Mouse (Mus musculus) intestine, embryonic 14.5 days (tissue): ENCODE measurements around the gene Bcl10. TPM values are rescaled to one million over a fixed set of nuclear protein-coding genes. Genes with fewer than 3 reads are reported as not detected.

Source experiments
- ATAC-seq: fragments of 200-750 bp; cut with Nextera tagmentation; replicated peaks from 2 replicates; pipeline ENCODE4 v1.8.0; 2017; ENCODE audit warnings: low read depth, moderate number of reproducible peaks, moderate TSS enrichment, moderate library complexity; ENCODE audit not compliant: low FRiP score, low TSS enrichment
- DNase-seq: peaks from one replicate; pipeline ENCODE4 v3.0.0-alpha.2; 2018; ENCODE audit warnings: low spot score
- H3K27ac ChIP-seq: fragments of 300-500 bp; sonication (generic); 2 replicates; pipeline ENCODE4 v1.5.1; 2014; ENCODE audit warnings: low read depth, mild to moderate bottlenecking, control low read depth
- H3K27me3 ChIP-seq: fragments of 300-500 bp; sonication (generic); replicated peaks from 2 replicates; pipeline ENCODE4 v1.6.1; 2014; ENCODE audit warnings: low read length, control low read depth; ENCODE audit not compliant: control insufficient read depth, insufficient read depth
- H3K36me3 ChIP-seq: fragments of 300-500 bp; sonication (generic); 2 replicates; pipeline ENCODE4 v1.6.1; 2014; ENCODE audit warnings: low read length, control low read depth; ENCODE audit not compliant: control insufficient read depth, insufficient read depth
- H3K4me1 ChIP-seq: fragments of 300-500 bp; sonication (generic); replicated peaks from 2 replicates; pipeline ENCODE4 v1.6.1; 2014; ENCODE audit warnings: low read length, control low read depth, mixed read lengths; ENCODE audit not compliant: control insufficient read depth, insufficient read depth
- H3K4me2 ChIP-seq: fragments of 300-500 bp; sonication (generic); 2 replicates; pipeline ENCODE4 v1.6.1; 2014; ENCODE audit warnings: low read length
- H3K4me3 ChIP-seq: fragments of 300-500 bp; sonication (generic); 2 replicates; pipeline ENCODE4 v1.5.1; 2014; ENCODE audit warnings: low read depth, low read length, control low read depth, mixed read lengths
- H3K9ac ChIP-seq: fragments of 300-500 bp; sonication (generic); 2 replicates; pipeline ENCODE4 v1.6.1; 2014; ENCODE audit warnings: mild to moderate bottlenecking, low read length
- H3K9me3 ChIP-seq: fragments of 300-500 bp; sonication (generic); 2 replicates; pipeline ENCODE4 v1.6.1; 2016; ENCODE audit warnings: low read length, control low read depth; ENCODE audit not compliant: control insufficient read depth
- WGBS: fragments of 180-500 bp; shearing (Covaris S2); extraction: QIAGEN DNeasy Blood & Tissue Kit; methylation state at CpG from one replicate; pipeline ENCODE4 v1.1.7; 2014; 5-methylcytosine and 5-hydroxymethylcytosine counted together
- polyA plus RNA-seq: library from polyadenylated mRNA; unstranded; fragments of >200 nt; fragmentation: Nextera tagmentation; extraction: Ambion mirVana; gene quantifications from 2 replicates; pipeline ENCODE4 v1.2.1, GENCODE M21; 2014

Gene Bcl10
- polyA plus RNA-seq, 1 experiment from 2014 or later = 53.5 TPM

DNA sequence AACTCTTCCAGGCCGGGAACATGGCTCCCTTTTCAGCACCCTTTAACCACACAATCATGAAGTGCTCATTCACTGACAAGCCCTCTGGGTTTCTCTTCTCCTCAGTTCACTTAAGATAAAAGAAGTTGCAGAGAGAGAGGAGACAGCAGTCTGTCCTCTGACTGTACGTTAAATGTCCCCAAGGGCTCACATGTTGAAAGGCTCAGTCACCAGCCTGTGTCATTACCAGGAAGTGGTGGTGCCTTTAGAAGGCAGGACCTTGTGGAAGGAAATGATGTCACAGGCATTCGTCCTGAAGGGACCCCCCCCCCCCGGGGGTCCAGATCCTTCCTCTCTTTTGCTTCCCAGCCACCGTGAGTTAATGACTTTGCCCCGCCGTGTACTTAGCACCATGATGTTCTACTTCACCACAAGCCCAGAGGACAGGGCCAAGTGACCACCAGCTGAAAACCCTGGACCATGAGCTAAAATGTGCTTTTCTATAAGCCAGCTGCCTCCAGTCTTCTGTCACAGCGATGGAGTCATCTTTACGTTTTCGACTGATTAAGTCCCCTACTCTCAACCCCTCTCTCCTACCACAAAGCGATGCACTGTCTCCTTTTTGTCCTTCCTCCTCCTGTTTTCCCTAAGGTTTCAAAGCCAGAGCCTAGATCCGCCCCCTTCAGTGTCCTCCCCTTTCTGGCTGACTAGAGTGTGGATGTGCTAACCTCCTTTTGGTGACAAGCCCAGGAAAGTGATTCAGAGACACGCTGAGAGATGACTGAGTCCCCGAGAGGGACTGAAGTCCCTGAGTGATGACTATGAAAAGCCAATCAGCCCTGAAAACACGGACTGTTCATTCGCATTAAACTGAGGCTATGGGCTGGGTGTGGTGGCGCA, 28.9 kb downstream of the Bcl10 start:
- no peak overlapping the region for H3K4me2 ChIP-seq
- ATAC-seq = no peak
- WGBS = 78% methylated on average over 17 of the region's 17 CpGs
- H3K27ac ChIP-seq = no peak overlapping the region
- H3K4me1 ChIP-seq = no peaks in the 10 kb centered on the region
- no peaks in the 10 kb centered on the region for H3K36me3 ChIP-seq
- H3K9ac ChIP-seq = no peak overlapping the region
- no peak overlapping the region for H3K4me3 ChIP-seq
- H3K9me3 ChIP-seq = no peaks in the 10 kb centered on the region
- no peaks in the 10 kb centered on the region for H3K27me3 ChIP-seq
- DNase-seq = no peak

- H3K9ac ChIP-seq = no peak overlapping the region
- no peaks in the 10 kb centered on the region for H3K4me1 ChIP-seq
- no peaks in the 10 kb centered on the region for H3K27me3 ChIP-seq
- peaks cover 5% of the 10 kb centered on the region; the same call in 1 of the 2 replicates for H3K9me3 ChIP-seq
- DNase-seq (no peak), ATAC-seq (no peak)
- no peak overlapping the region for H3K4me3 ChIP-seq
- H3K4me2 ChIP-seq = no peak overlapping the region
- whole genome bisulfite sequencing = 70% methylated on average over 7 of the region's 7 CpGs
- no peak overlapping the region for H3K27ac ChIP-seq
- no peaks in the 10 kb centered on the region for H3K36me3 ChIP-seq
Observed at GRCm38 (mm10) chr3:145952945-145953344, 30.3 kb downstream of the Bcl10 start.

DNA sequence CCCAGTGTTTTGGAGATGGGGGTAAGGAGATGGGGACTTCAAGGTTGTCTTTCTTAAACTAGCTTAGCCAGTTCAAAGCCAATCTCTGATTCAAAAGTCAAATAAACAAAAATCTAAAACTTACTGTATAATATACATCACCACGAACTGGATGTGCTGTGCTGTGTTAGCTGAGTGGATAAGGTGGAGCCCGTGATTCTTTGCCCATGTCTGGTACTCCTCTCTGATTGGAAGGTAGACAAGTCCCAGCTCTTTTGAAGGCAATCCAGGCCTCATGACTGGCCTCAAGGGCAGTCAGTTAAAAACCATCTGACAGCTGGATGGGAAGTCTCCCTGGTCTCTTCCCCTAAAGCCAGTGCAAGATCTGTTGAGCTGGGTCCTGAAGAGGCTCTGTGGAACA, 30.8 kb downstream of the Bcl10 start:
- H3K4me2 ChIP-seq = no peak overlapping the region
- H3K27me3 ChIP-seq = no peaks in the 10 kb centered on the region
- H3K4me1 ChIP-seq = no peaks in the 10 kb centered on the region
- H3K9ac ChIP-seq = no peak overlapping the region
- no peak overlapping the region for H3K4me3 ChIP-seq
- H3K27ac ChIP-seq = no peak overlapping the region
- H3K9me3 ChIP-seq = peaks cover 8% of the 10 kb centered on the region; the same call in 1 of the 2 replicates
- H3K36me3 ChIP-seq = no peaks in the 10 kb centered on the region
- 79% methylated on average over 2 of the region's 2 CpGs for WGBS
- ATAC-seq = no peak
- DNase-seq = no peak

DNA sequence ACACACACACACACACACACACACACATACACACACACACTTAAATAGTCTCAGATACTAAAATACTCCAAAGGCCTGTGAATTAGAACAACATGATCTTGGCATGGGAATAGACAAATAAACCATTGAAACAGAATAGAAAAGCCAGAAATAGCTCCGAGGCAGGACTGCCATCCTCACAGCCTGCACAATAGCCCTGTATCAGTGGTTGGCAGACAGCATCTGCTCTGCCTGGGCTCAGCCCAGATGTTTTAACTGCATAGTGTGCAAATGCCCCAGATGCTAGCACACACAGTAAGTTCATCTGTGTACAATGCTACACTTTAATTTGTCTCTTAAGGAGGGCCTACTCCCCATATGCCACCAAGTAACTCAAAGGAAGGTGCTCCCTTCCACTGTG, 37.2 kb downstream of the Bcl10 start:
- Histone ChIP-seq H3K36me3 (no peaks in the 10 kb centered on the region), H3K27me3 (peaks cover 5% of the 10 kb centered on the region; the same call in 1 of the 2 replicates), H3K9me3 (peaks cover 8% of the 10 kb centered on the region; the same call in 1 of the 2 replicates), H3K4me1 (peaks cover 20% of the 10 kb centered on the region), H3K4me2 (no peak overlapping the region), H3K4me3 (no peak overlapping the region), H3K27ac (no peak overlapping the region), H3K9ac (no peak overlapping the region)
- WGBS = 85% methylated on average over 1 of the region's 1 CpGs
- no peak for ATAC-seq
- no peak for DNase-seq

DNA sequence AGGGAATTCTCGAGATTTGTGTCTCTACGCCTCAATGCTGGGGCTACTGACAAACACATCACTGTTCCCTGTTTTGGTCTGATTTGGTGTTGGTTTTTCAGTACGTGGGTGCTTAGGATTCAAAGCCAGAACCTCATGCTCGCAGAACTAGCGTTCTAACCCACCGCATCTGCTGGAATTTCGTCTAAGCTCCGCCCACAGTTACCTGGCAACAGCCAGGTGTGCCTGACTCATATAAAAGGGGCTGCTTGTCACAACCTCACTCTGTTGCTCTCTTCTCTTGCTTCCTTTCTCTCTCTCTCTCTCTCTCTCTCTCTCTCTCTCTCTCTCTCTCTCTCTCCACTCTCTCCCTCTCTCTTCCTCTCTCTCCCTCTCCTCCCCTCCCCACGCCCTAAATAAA, 39.8 kb downstream of the Bcl10 start:
- no peak for DNase-seq
- no peak for ATAC-seq
- H3K4me2 ChIP-seq = no peak overlapping the region

GRCm38 (mm10) chr3:145963101-145964017, 40.8 kb downstream of the Bcl10 start:
- Histone ChIP-seq H3K27ac (peak overlapping the region; percentile 82), H3K4me1 (peaks cover 20% of the 10 kb centered on the region), H3K27me3 (peaks cover 5% of the 10 kb centered on the region; the same call in 1 of the 2 replicates), H3K4me3 (peak overlapping the region; percentile 8; the same call in 1 of the 2 replicates), H3K9ac (no peak overlapping the region), H3K9me3 (no peaks in the 10 kb centered on the region), H3K36me3 (no peaks in the 10 kb centered on the region), H3K4me2 (peak overlapping the region; percentile 41)
- WGBS = 17% methylated on average over 31 of the region's 31 CpGs
- no peak for ATAC-seq
- DNase-seq = no peak

More for the DNA sequence above, 39.8 kb downstream of the Bcl10 start:
- Histone ChIP-seq H3K27ac (no peak overlapping the region), H3K4me3 (no peak overlapping the region), H3K4me1 (peaks cover 20% of the 10 kb centered on the region), H3K36me3 (no peaks in the 10 kb centered on the region), H3K9me3 (peaks cover 8% of the 10 kb centered on the region; the same call in 1 of the 2 replicates), H3K27me3 (peaks cover 5% of the 10 kb centered on the region; the same call in 1 of the 2 replicates), H3K9ac (no peak overlapping the region)
- 27% methylated on average over 9 of the region's 9 CpGs for WGBS

- Histone ChIP-seq H3K9me3 (no peaks in the 10 kb centered on the region), H3K27me3 (peaks cover 5% of the 10 kb centered on the region; the same call in 1 of the 2 replicates), H3K4me1 (peaks cover 20% of the 10 kb centered on the region), H3K4me3 (peak overlapping the region; percentile 8; the same call in 1 of the 2 replicates), H3K9ac (no peak overlapping the region), H3K27ac (peak overlapping the region; percentile 82), H3K36me3 (no peaks in the 10 kb centered on the region), H3K4me2 (peak overlapping the region; percentile 41)
- WGBS = 28% methylated on average over 10 of the region's 10 CpGs
- ATAC-seq = peak; percentile 80
- DNase-seq = peak; percentile 73
Observed at GRCm38 (mm10) chr3:145964018-145964387, 41.4 kb downstream of the Bcl10 start.

DNA sequence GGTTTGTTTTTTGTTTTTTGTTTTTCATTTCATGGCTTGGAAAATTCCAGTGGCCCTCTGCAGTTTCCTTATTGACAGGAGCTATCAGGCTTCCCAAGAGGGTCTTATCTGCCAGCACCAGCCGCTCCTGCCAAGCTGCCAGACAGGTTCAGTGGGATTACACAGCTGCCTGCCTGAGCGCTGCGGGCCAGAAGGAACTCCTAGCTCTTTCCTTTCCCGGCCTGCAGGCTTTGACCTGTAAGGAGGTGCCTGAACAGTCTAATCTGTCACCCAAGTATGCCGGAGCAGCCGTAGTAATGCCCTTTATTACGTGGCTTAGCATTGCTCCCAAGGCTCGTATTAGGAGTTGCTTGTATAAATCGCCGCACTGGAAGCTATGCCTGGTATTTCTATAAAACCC, 41.9 kb downstream of the Bcl10 start:
- Histone ChIP-seq H3K9ac (no peak overlapping the region), H3K4me1 (peaks cover 20% of the 10 kb centered on the region), H3K4me2 (peak overlapping the region; percentile 41), H3K9me3 (no peaks in the 10 kb centered on the region), H3K36me3 (no peaks in the 10 kb centered on the region), H3K27me3 (peaks cover 5% of the 10 kb centered on the region; the same call in 1 of the 2 replicates), H3K4me3 (no peak overlapping the region), H3K27ac (peak overlapping the region; percentile 82)
- peak; percentile 91 for ATAC-seq
- 8% methylated on average over 10 of the region's 10 CpGs for WGBS
- DNase-seq = peak; percentile 85
